Mouse (Mus musculus) thymus, adult 18-20 months (tissue): Measurements from ENCODE around the gene Slc22a4.
A peak's percentile ranks its signal among the peaks of the same experiment; 100 is the strongest.

Experiments used
- DNase-seq, 2 experiments: peaks; one replicate each; pipeline ENCODE4 v3.0.0; 2022; ENCODE audit warnings: mixed read lengths in 2 of 2

Gene Slc22a4

GRCm38 (mm10) chr11:54028044-54028951 is at the start of gene Slc22a4:
TSS of gene Slc22a4 (minus strand) at chr11:54028090.
- peak in 1 of 2 experiments; percentile 24 for DNase-seq

GRCm38 (mm10) chr11:54076101-54076500 is 48.2 kb upstream of the Slc22a4 start:
- no peak for DNase-seq

- DNase-seq = no peak
These were observed 47.5 kb upstream of the Slc22a4 start for GRCm38 (mm10) chr11:54075353-54075752.

GRCm38 (mm10) chr11:54073291-54073690 is 45.4 kb upstream of the Slc22a4 start:
- no peak for DNase-seq

GRCm38 (mm10) chr11:54071726-54072445 is 44.0 kb upstream of the Slc22a4 start:
- no peak for DNase-seq

- no peak for DNase-seq
These were observed 40.9 kb upstream of the Slc22a4 start, which contains the start of gene Pdlim4 for GRCm38 (mm10) chr11:54068520-54069371. TSS of gene Pdlim4 (minus strand) at chr11:54069014.

GRCm38 (mm10) chr11:54067996-54068519 is 40.2 kb upstream of the Slc22a4 start:
- no peak for DNase-seq

GRCm38 (mm10) chr11:54067318-54067995 is 39.6 kb upstream of the Slc22a4 start:
- no peak for DNase-seq

GRCm38 (mm10) chr11:54066400-54066799 is 38.5 kb upstream of the Slc22a4 start:
- DNase-seq = no peak

- no peak for DNase-seq
These were observed 38.0 kb upstream of the Slc22a4 start for GRCm38 (mm10) chr11:54065915-54066178.

- DNase-seq = no peak
These were observed 37.4 kb upstream of the Slc22a4 start for GRCm38 (mm10) chr11:54065106-54065914.

- no peak for DNase-seq
These were observed 36.6 kb upstream of the Slc22a4 start for GRCm38 (mm10) chr11:54064412-54064978.

GRCm38 (mm10) chr11:54063472-54063775 is 35.5 kb upstream of the Slc22a4 start:
- DNase-seq = no peak

- peak in 1 of 2 experiments; percentile 58 for DNase-seq
These were observed 35.0 kb upstream of the Slc22a4 start for GRCm38 (mm10) chr11:54062753-54063471.

GRCm38 (mm10) chr11:54062086-54062752 is 34.3 kb upstream of the Slc22a4 start:
- no peak for DNase-seq

- DNase-seq = no peak
These were observed 32.4 kb upstream of the Slc22a4 start for GRCm38 (mm10) chr11:54060316-54060715.

GRCm38 (mm10) chr11:54059526-54059925 is 31.6 kb upstream of the Slc22a4 start:
- no peak for DNase-seq

- no peak for DNase-seq
These were observed 30.8 kb upstream of the Slc22a4 start for GRCm38 (mm10) chr11:54058643-54059042.

- DNase-seq = no peak
These were observed 30.2 kb upstream of the Slc22a4 start for GRCm38 (mm10) chr11:54058056-54058617.
